Mouse (Mus musculus): ENCODE results near the gene Fip1l1. TPM values are rescaled to one million over a fixed set of nuclear protein-coding genes. Genes with fewer than 3 reads are reported as not detected.

Fip1l1 gene
- polyA plus RNA-seq, 1 experiment from 2014 or later: 90.4 TPM

- H3K27ac ChIP-seq (replicated peaks): no peak overlapping the region
- H3K27me3 ChIP-seq: no peaks in the 10 kb centered on the region
- H3K4me3 ChIP-seq: no peak overlapping the region
- H3K9me3 ChIP-seq: no peaks in the 10 kb centered on the region
- no peak overlapping the region for H3K4me2 ChIP-seq (replicated peaks)
- no peak overlapping the region for H3K9ac ChIP-seq (replicated peaks)
- H3K4me1 ChIP-seq: no peaks in the 10 kb centered on the region
- no peak for ATAC-seq (replicated peaks)
- no peaks in the 10 kb centered on the region for H3K36me3 ChIP-seq
- WGBS: 72% methylated on average over 5 of the region's 6 CpGs
These were observed 112.3 kb downstream of the Fip1l1 start for GRCm38 (mm10) chr5:74647584-74647984.

- no peak overlapping the region for H3K9ac ChIP-seq (replicated peaks)
- H3K4me3 ChIP-seq: no peak overlapping the region
- 88% methylated on average over 9 of the region's 9 CpGs for WGBS
- no peak overlapping the region for H3K27ac ChIP-seq (replicated peaks)
- no peak for ATAC-seq (replicated peaks)
- H3K9me3 ChIP-seq: no peaks in the 10 kb centered on the region
- no peak overlapping the region for H3K4me2 ChIP-seq (replicated peaks)
- no peaks in the 10 kb centered on the region for H3K36me3 ChIP-seq
- H3K4me1 ChIP-seq: no peaks in the 10 kb centered on the region
- no peaks in the 10 kb centered on the region for H3K27me3 ChIP-seq
These were observed 113.0 kb downstream of the Fip1l1 start for GRCm38 (mm10) chr5:74648216-74648615.

Other genes starting within 250 kb of the Fip1l1 start
- gene Scfd2, start 3.7 kb upstream of the Fip1l1 start, polyA plus RNA-seq (2015; fragmentation: Nextera tagmentation; extraction: Ambion mirVana): 24.7 and 25.7 TPM in 2 replicates
- gene Lnx1, start 167.5 kb downstream of the Fip1l1 start, polyA plus RNA-seq (2015; fragmentation: Nextera tagmentation; extraction: Ambion mirVana): 2.7 and 3.9 TPM in 2 replicates